Mouse (Mus musculus) midbrain, embryonic 11.5 days (tissue): ENCODE data around the gene Ndufs7. TPM values are rescaled to one million over a fixed set of nuclear protein-coding genes. Genes with fewer than 3 reads are reported as not detected.

ENCODE experiments used
- ATAC-seq: fragments of 200-750 bp; cut with Nextera tagmentation; 2 replicates; pipeline ENCODE4 v1.8.0; 2017; ENCODE audit warnings: moderate TSS enrichment, moderate library complexity; ENCODE audit not compliant: low FRiP score
- DNase-seq: peaks from one replicate; pipeline ENCODE4 v3.0.0; 2015; ENCODE audit warnings: low spot score; ENCODE audit errors: missing footprints
- H3K27ac ChIP-seq: fragments of 300-500 bp; sonication (generic); 2 replicates; pipeline ENCODE4 v1.5.1; 2014; ENCODE audit warnings: low read depth, low read length
- H3K27me3 ChIP-seq: fragments of 300-500 bp; sonication (generic); 2 replicates; pipeline ENCODE4 v1.6.1; 2014; ENCODE audit warnings: mild to moderate bottlenecking, low read length, moderate library complexity, mixed read lengths; ENCODE audit not compliant: control insufficient read depth, insufficient read depth
- H3K36me3 ChIP-seq: fragments of 300-500 bp; sonication (generic); 2 replicates; pipeline ENCODE4 v1.6.1; 2014; ENCODE audit warnings: mild to moderate bottlenecking, low read length, moderate library complexity, mixed read lengths; ENCODE audit not compliant: control insufficient read depth, insufficient read depth
- H3K4me1 ChIP-seq: fragments of 300-500 bp; sonication (generic); 2 replicates; pipeline ENCODE4 v1.6.1; 2014; ENCODE audit warnings: low read length; ENCODE audit not compliant: control insufficient read depth, insufficient read depth
- H3K4me2 ChIP-seq: fragments of 300-500 bp; sonication (generic); 2 replicates; pipeline ENCODE4 v1.6.1; 2014; ENCODE audit warnings: mild to moderate bottlenecking, moderate library complexity
- H3K4me3 ChIP-seq: fragments of 300-500 bp; sonication (generic); 2 replicates; pipeline ENCODE4 v1.5.1; 2014; ENCODE audit warnings: low read depth, low read length
- H3K9ac ChIP-seq: fragments of 300-500 bp; sonication (generic); 2 replicates; pipeline ENCODE4 v1.6.1; 2014; ENCODE audit warnings: low read length
- H3K9me3 ChIP-seq: fragments of 300-500 bp; sonication (generic); 2 replicates; pipeline ENCODE4 v1.6.1; 2016; ENCODE audit warnings: low read length; ENCODE audit not compliant: control insufficient read depth
- WGBS: fragments of 180-500 bp; shearing (Covaris S2); extraction: QIAGEN DNeasy Blood & Tissue Kit; methylation state at CpG from one replicate; pipeline ENCODE4 v1.1.7; 2014; 5-methylcytosine and 5-hydroxymethylcytosine counted together
- polyA plus RNA-seq: library from polyadenylated mRNA; unstranded; fragments of >200 nt; fragmentation: Nextera tagmentation; extraction: Ambion mirVana; gene quantifications from 2 replicates; pipeline ENCODE4 v1.2.1, GENCODE M21; 2014

The Ndufs7 gene
- polyA plus RNA-seq, 1 experiment from 2014 or later: 229 TPM

DNA sequence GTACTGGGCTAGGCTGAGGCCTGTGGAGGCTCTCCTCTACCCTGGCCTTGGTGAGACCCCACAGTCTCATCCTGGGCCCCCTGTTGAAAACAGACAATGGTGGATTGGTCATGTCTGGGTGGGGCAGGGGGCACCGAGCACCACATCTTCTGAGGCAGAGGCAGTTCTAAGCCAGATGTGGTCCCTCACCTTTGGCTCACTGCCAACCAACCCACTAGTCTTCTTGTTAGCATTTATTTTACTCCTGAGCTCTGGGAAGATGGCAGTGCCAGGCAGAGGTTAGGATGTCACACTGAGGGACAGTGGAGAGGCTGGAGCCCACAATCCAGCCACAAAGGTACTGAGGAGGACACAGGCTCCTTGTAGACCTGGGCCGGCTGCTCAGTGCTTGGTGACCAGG is 9.0 kb downstream of the Ndufs7 start:
- H3K4me2 ChIP-seq: no peak overlapping the region
- no peak overlapping the region for H3K4me3 ChIP-seq
- DNase-seq (no peak), ATAC-seq (no peak)
- no peak overlapping the region for H3K9ac ChIP-seq
- H3K27me3 ChIP-seq: no peaks in the 10 kb centered on the region
- no peaks in the 10 kb centered on the region for H3K9me3 ChIP-seq
- H3K4me1 ChIP-seq: peaks cover 30% of the 10 kb centered on the region
- H3K36me3 ChIP-seq: peaks cover 9% of the 10 kb centered on the region
- no peak overlapping the region for H3K27ac ChIP-seq
- 91% methylated on average over 2 of the region's 2 CpGs for WGBS

DNA sequence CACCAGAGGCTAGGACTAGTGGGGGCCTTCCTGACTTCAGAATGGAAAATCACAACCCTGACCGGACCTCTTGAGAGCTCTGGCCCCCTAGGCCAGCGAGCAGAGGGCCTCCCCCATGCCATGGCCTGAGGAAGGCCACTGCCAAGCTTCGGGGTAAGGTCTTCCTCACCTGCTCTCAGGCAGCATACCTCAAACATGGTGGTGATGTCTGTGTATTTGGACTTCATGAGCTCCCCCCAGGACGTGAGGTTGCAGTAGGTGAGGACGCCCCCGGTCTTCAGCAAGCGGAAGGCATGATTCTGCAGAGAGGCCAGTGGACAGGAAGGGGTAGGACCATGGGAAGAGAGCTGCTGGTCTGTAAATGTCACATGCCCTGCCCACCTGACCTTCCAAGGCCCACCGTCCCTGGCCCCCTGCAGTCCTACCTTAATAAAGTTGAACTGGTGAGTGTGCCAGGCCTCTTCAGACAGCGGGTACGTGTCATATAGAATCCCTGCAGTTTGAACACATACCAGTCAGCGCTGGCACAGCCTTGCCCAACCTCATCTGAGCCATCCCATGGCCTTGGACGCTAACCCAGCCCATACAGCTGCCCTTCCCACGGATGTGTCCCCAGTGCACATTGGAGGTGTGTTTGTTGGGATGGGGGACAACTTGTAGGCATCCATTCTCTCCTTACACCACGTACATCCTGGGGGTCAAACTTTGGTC is 10.0 kb downstream of the Ndufs7 start:
- Histone ChIP-seq H3K4me1 (peaks cover 30% of the 10 kb centered on the region), H3K9ac (no peak overlapping the region), H3K27me3 (no peaks in the 10 kb centered on the region), H3K4me2 (no peak overlapping the region), H3K27ac (no peak overlapping the region), H3K9me3 (no peaks in the 10 kb centered on the region), H3K36me3 (peaks cover 9% of the 10 kb centered on the region), H3K4me3 (no peak overlapping the region)
- ATAC-seq (no peak), DNase-seq (no peak)
- 92% methylated on average over 14 of the region's 14 CpGs for WGBS

GRCm38 (mm10) chr10:80259463-80259805 is 10.5 kb downstream of the Ndufs7 start:
- H3K27ac ChIP-seq: no peak overlapping the region; the same call in 1 of the 2 replicates
- H3K4me3 ChIP-seq: no peak overlapping the region
- ATAC-seq: no peak
- 77% methylated on average over 6 of the region's 6 CpGs for WGBS
- H3K9me3 ChIP-seq: no peaks in the 10 kb centered on the region
- H3K9ac ChIP-seq: no peak overlapping the region
- no peak for DNase-seq
- H3K36me3 ChIP-seq: peaks cover 4% of the 10 kb centered on the region; the same call in 1 of the 2 replicates
- H3K27me3 ChIP-seq: no peaks in the 10 kb centered on the region
- H3K4me2 ChIP-seq: peak overlapping the region; percentile 71
- H3K4me1 ChIP-seq: peaks cover 30% of the 10 kb centered on the region

DNA sequence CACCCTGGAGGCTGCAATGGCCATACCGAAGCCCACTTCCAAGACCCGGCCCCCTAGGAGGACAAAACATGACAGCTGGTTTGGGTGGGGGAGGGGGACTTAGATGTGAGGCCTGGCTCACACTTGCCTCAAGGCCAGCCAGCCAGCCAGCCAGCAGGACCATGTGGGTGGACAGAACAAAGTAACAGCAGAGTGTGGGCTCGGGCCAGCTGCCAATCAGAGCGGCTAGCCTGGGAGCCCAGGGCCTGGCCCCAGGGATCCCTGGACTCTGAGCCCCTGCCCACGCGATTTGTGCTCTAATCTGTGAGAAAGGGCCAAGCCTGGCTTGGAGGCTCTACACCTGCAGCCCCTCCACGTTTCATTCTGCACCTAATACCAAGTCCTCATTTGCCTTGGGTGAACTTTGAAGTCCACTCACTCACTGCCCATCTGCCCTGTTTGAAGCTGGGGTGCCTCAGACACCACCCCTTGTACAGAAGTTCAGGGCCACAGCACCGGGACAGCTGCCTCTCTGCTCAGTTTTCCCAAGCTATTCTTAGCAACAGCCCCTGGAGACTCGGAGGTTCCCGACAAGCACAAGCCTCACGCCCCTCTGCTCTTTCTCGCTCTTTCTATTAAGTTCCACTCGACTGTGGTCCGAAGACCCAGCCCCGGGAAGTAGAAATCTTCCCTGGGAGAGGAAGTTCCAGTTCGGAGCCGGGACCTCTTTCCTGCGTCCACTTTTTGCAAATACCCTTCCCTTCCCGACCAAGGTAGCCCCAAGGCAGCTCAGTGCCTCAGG is 11.1 kb downstream of the Ndufs7 start:
- Histone ChIP-seq H3K4me1 (peaks cover 30% of the 10 kb centered on the region), H3K27me3 (no peaks in the 10 kb centered on the region), H3K36me3 (peaks cover 4% of the 10 kb centered on the region; the same call in 1 of the 2 replicates), H3K4me3 (peak overlapping the region; percentile 36), H3K9me3 (no peaks in the 10 kb centered on the region), H3K4me2 (peak overlapping the region; percentile 71), H3K27ac (peak overlapping the region; percentile 90), H3K9ac (peak overlapping the region; percentile 63)
- ATAC-seq (no peak), DNase-seq (peak; percentile 94)
- WGBS: 4% methylated on average over 19 of the region's 19 CpGs

DNA sequence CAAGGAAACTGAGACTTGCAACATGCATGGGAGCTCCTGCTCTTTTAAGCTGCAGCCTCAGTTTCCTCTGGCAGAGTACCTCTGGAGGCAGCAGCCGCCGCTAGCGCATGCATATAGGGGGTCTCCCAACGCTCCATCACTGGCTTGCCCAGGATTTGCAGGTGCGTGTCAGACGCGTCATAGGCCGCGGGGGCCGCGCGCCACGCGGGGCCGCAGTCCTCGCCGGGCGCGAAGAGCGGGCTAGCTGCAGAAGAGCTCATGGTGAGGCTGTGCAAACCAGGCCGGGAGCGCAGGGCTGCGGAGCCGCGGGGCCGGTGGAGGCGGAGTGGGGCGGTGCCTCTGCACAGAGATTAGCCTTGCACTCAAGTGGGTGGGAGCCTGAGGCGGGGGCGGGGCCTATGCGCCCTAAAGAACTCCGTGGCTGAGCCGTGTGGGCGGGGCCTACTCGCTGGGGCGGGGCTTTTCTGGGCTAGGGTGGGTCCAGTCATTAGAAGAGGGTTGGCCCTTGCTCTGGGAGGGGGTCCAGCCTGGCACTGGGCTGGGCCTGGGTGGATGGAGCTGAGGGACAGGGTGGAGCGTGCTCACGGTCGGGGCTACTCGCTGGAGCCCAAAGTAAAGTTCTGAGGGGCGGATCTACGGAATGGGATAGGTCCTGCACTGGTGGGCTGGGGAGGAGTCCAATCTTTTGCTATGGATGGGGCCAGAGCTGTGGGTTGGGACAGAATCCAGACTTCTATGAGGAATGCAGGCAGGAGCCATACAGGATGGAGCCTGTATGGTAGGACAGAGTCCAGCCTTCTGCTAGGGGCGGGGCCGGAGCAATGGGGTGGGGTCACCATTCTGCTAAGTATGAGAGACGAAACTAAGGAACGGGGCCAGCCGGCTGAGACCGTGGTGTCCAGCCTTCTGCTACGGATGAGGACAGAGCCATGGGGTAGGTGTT is 12.0 kb downstream of the Ndufs7 start, which contains the start of the genes Gamt and Dazap1:
Gene Gamt (minus strand): TSS at position 371 of the 943 bp plus-strand sequence.
Gene Dazap1 (plus strand): TSS at position 845 of the 943 bp plus-strand sequence.
- H3K4me3 ChIP-seq: peak within 1 kb of the TSS; percentile 36
- H3K4me2 ChIP-seq: peak within 1 kb of the TSS; percentile 71
- DNase-seq (peak; percentile 100), ATAC-seq (peak; percentile 85)
- H3K36me3 ChIP-seq: peaks cover 4% of the 10 kb centered on the region; the same call in 1 of the 2 replicates
- no peaks in the 10 kb centered on the region for H3K27me3 ChIP-seq
- peaks cover 35% of the 10 kb centered on the region for H3K4me1 ChIP-seq
- H3K27ac ChIP-seq: peak within 1 kb of the TSS; percentile 90
- no peaks in the 10 kb centered on the region for H3K9me3 ChIP-seq
- WGBS: 1% methylated on average over 48 of the region's 49 CpGs
- H3K9ac ChIP-seq: peak within 1 kb of the TSS; percentile 63

GRCm38 (mm10) chr10:80261585-80261968 is 12.7 kb downstream of the Ndufs7 start:
- DNase-seq (peak; percentile 98), ATAC-seq (peak; percentile 55)
- under 1% methylated on average over 14 of the region's 14 CpGs for WGBS
- Histone ChIP-seq H3K9me3 (no peaks in the 10 kb centered on the region), H3K36me3 (peaks cover 4% of the 10 kb centered on the region), H3K4me1 (peaks cover 39% of the 10 kb centered on the region), H3K27ac (peak overlapping the region; percentile 90), H3K27me3 (no peaks in the 10 kb centered on the region), H3K9ac (peak overlapping the region; percentile 61), H3K4me2 (peak overlapping the region; percentile 71), H3K4me3 (peak overlapping the region; percentile 36)

- Histone ChIP-seq H3K9me3 (no peaks in the 10 kb centered on the region), H3K36me3 (peaks cover 4% of the 10 kb centered on the region), H3K4me1 (peaks cover 45% of the 10 kb centered on the region), H3K4me2 (no peak overlapping the region), H3K9ac (no peak overlapping the region; the same call in 1 of the 2 replicates), H3K27me3 (no peaks in the 10 kb centered on the region), H3K4me3 (no peak overlapping the region; the same call in none of the 2 replicates), H3K27ac (no peak overlapping the region)
- 71% methylated on average over 12 of the region's 12 CpGs for WGBS
- DNase-seq (no peak), ATAC-seq (no peak)
These were observed 13.2 kb downstream of the Ndufs7 start for GRCm38 (mm10) chr10:80262169-80262568.

DNA sequence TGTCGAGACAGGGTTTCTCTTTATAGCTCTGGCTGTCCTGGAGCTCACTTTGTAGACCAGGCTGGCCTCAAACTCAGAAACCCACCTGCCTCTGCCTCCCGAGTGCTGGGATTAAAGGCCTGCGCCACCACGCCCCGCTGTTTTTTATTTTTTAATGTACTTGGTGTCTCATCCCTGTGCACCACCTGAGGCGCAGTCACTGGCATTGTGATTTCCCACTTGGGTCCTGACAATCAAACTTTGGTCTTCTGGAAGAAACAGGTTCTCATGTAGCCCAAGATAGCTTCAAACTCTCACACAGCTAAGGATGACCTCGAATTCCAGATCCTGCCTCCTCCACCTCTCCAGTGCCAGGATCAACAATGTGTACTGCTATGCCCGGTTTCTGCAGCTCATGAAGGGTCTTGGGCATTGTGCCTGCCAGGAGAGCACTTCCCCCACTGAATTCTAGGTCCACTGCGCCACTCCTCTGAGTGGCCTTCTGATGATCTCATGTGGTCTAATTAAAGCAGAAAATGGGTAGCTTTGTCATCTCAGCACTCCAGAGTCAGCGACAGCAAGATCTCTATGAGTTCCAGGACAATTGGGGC is 13.9 kb downstream of the Ndufs7 start:
- 92% methylated on average over 10 of the region's 10 CpGs for WGBS
- Histone ChIP-seq H3K27ac (no peak overlapping the region), H3K4me3 (no peak overlapping the region), H3K4me2 (no peak overlapping the region), H3K36me3 (peaks cover 3% of the 10 kb centered on the region), H3K9ac (no peak overlapping the region), H3K9me3 (no peaks in the 10 kb centered on the region), H3K27me3 (no peaks in the 10 kb centered on the region), H3K4me1 (peaks cover 52% of the 10 kb centered on the region)
- no peak for DNase-seq
- no peak for ATAC-seq
